Mouse (Mus musculus) 3134 (cell line): ENCODE measurements around the gene Gm20721.
"Not testable (repeated sequence)": the region's sequence is repeated elsewhere in the genome, so short reads cannot be mapped to it uniquely, and the experiment has no call there.

Experiments
- DNase-seq: peaks from one replicate; pipeline ENCODE4 v3.0.0-alpha.2; 2011; ENCODE audit warnings: low spot score; ENCODE audit not compliant: insufficient read length; ENCODE audit errors: extremely low read depth

Gene Gm20721

DNA sequence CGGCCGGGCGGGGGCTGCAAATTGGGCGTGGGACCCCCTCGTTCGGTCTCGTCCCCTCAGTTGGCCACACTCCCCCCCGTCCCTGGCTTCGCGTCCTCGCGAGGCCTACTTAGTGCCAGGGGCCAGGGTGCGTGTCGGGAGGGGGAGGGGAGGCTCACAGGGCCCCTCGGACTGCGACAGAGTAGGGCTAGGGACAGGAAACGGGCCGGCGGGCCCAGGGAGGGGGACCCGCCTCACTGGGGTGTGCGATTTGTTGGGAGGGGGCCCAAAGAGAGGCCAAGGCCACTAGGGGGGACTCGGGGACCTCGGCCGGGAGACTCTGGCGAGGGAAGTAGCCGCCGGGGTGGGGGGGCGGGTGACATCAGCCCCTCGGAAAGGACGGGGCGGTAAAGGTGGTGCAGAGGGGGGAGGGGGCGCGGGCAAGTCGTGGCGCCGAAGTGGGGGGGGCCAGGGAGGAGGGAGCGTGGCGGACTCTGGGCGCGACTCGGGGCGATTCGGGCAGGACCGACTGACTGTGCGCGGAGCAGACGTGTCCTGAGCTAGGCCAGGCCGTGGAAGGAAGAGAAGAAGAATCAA, 15.8 kb downstream of the Gm20721 start:
- peak; percentile 83 for DNase-seq

DNA sequence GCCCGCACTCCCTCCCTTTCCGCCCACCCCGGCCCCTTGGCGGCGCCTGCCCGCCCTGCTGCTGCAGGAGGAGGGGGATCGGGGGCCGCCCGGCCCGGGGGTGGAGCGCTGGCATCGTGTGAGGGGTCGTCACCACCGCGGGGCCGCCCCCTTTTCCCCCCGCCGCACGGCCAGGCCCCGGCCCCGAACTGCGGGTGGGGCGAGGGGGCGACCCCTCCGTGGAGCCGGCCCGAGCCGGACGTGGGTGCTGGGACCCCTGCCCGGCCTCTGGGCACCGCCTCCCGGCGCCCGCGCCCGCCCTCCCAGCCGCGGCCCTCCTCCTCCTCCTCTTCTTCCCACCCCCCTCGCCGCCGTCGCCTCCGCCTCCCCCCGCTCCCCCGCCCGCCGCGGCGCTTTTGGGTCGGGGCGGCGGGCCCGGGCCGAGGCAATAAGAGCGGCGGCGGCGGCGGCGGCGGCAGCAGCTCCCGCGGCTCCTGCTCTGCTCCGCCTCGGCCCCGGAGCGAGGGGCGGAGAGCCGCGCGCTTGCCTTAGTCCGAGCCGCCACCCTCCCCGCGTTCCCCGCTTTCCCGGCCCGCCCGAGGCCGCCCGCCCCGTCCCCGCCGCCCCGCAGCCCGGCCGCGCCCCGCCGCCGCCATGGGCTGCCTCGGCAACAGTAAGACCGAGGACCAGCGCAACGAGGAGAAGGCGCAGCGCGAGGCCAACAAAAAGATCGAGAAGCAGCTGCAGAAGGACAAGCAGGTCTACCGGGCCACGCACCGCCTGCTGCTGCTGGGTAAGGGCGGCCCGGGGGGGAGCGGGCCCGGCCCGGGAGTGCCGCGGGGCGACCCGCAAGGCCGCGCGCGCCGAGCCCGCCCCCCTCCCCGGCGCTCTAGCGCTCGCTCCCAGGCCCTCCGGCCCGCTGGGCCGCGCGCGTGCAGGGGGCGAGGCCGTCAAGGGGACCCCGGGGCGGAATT, 16.6 kb downstream of the Gm20721 start:
- peak; percentile 88 for DNase-seq

DNA sequence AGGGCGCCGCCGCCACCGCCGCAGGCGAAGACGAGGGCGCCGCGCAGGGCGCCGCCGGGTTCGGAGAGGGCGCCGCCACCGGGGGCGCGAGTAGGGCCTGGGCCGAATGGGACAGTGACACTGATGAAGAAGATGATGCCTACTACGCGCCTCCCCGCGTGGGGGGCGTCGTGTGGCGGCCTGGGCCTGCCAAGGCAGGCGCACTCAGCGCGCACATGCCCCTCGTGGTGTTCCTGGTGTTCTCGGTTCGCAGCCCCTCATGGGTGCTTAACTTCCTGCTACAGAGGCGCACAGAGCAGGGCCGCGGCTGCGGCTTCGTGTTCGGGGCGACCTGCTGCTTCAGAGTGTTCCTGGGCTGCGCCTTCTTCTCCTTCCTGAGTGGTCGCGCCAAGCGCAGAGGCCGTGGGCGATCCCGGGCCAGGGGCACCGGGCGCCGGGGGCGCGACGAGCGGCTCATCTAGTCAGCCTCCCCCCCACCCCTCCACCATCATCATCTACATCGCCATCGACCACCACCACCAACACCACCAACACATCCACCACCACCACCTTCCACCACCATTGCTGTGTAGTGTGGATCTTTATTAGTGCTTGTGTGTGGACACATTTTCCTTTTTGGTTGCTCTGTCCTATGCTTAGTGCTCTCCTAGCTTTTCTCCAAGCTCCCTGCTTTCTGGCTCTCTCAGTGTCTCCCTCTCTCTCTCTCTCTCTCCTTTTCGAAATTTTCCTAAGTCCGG, 17.4 kb downstream of the Gm20721 start:
- DNase-seq, result peak; percentile 79

DNA sequence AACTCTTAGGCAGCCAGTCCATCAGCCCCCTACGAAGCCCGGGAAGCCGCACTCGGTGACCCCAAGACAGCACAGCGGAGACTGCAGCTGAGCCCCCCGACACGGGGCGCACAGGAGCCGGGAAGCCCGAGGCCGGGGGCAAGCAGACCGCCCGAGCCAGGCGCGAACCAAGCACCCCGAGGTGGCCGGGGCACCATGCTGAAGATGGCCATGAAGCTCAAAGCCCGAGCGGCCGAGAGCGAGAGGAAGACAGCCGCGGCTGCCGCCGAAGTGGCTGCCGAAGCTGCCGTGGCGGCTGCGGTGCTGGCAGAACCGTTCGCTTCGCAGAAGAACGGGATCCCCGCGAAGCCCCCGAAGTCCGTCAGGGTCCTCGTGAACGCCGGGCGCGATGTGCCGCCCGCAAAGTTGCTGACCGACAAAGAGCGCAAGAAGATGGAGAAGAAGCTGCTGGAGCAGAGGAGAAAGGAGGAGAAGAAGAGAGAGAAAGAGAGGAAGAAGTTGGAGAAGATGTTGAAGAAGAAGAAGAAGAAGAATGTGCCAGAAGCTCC, 18.1 kb downstream of the Gm20721 start:
- DNase-seq, result peak; percentile 72

DNA sequence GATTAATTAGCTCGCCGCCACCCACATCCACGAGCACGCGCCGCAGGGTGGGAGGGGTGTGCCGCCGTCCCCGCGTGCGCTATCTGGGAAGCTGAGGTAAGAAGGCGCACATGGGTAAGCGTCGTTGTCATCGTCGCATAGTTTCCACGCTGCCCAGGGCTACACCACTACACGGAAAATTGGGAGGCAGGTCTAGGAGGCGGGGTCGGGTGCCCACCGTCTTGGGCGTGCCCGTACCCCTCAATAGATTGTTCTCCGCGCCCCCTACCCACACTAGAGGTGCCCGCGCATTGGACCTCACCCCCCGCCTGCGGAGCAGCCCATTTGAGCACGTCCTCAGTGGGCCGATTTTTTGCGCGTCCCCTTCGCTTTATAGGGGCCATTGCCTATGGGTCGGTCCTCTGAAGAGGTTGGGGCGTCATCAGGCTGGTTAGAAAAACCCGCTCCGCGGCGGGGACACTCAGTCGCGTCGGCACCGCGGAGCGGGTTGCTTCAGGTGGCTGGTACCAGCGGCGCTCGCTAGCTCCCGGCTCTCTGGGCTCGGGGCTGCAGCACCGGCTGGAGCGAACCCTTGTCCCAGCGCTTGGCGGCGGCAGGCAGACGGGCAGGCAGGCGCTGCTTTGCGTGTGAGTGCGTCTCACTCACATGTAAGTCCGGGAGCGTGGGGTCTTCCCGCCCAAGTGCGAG, 19.1 kb downstream of the Gm20721 start:
- DNase-seq, result peak; percentile 96

DNA sequence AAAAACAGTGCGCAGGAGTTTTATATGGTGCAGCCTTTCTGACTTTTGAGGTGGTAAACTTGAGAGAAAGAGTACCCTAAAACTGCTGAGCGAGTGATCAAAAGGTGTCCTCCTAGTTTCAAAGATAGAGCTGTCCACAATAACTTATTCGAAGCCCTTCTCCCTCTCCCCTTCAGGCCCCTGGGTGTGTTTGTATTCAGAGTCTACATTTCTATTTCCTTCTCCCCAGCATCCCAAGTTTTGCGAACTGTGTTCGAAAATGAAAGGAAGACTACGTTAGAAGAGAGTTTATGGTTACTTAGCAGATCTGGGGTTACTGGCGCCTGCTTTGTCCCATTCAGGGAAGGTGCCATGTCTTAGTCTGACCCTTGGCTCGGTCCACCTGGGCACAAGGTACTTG, 20.0 kb downstream of the Gm20721 start:
- no peak for DNase-seq

DNA sequence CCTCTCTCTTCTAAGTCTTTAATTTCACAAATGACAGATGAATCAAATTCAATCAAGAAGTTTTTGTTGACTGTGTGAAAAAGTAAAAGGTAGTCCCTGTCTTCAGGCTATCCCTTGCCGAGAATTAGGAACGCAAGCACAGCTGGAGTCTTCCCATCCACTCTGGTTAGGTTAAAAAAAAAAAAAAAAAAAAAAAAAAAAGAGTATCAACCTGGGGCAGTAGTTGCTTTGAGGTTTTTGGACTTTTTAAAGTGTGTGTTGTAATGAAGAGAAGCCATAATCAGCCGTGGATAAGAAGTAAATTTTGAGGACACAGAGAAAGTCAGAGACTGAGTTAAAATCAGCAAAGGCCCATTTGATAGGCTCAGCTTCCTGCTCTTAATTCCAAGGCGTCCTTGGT, 20.5 kb downstream of the Gm20721 start:
- DNase-seq, result no peak

DNA sequence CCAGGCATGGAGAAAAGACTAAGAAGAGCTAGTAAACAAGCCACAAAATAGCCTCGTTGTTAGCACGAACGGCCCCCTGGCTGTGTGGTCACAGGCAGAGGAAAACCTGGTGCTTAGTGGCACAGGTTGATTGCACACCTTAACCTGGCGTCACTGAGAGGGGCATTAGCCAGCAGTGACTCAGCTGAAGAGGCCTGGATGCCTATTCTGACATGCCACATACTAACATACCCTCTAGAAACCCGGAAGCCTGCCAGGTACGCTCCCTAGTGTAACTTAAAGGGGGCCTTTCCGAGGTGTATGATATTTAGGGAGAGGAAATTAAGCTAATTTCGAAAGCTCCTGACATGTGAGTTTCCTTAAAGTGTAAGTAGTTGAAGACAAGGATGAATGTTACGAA, 29.9 kb downstream of the Gm20721 start:
- no peak for DNase-seq

DNA sequence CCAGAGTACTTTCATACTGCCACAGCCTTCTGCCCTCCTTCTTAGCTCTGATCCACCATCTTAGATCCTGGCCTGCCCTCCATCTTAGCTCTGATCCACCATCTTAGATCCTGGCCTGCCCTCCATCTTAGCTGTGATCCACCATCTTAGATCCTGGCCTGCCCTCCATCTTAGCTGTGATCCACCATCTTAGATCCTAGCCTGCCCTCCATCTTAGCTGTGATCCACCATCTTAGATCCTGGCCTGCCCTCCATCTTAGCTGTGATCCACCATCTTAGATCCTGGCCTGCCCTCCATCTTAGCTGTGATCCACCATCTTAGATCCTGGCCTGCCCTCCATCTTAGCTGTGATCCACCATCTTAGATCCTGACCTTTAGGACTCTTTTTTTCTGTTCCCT, 31.1 kb downstream of the Gm20721 start:
- not testable (repeated sequence) for DNase-seq

DNA sequence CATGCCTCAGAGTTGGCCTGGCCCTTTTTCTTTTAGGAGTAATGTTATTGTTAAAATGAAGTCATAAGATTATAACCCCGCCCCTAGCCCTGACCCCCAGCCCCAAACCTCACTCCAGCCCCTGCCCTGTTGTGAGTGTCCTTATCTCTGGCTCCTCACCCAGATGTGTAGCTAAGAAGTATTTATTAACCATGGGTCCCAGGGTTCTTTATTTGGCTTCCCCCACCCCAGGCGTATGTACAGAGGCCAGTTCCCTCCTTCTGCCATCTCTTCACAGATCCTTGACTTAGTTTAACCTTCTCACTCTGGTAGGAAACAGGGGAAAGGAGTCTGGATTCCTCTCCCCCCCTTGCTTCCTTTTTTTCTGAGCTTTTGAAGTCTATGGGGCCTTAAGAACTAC, 33.9 kb downstream of the Gm20721 start:
- no peak for DNase-seq

DNA sequence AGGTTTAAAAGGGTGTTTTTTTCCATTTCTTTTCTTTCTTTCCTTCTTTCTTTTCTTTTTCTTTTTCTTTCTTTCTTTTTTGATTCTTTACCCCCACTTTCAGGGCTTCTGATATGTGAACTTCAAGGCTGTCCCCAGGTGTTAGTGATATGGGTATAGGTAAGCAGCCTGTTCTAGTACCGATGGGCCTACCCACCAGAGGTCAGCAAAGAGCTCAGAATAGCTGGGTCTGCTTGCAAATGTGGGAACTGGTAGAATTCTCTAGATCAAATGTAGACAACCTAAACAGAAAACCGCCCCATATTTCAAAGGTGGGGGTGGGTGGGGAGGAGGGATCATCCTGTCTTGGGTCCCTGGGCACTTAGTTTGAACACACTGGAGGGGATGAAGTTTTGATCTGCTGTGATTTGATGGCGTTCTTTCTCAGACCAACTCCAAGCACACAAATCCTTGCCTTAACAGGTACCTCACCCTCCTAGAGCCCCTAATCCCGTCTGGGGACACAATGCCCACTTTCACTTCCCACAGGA, 34.3 kb downstream of the Gm20721 start:
- no peak for DNase-seq

DNA sequence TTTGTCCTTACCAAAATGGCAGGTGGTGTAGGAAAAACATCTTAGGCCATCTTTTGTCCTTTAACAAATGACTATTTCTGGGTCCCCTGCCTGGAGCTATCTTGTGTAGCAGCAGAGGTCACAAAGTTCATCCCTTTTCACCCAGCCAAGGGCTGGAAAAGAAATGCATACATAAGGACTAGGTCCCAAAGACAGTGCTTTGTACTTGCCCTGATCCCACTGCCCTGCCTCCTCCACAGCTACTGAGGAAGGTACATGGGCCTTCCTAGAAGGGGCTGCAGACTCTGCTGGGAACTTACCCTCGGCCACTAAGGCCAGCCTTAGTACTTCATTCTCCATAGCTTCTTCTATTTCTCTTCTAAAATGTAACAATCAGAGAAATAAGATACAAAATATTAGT, 34.9 kb downstream of the Gm20721 start:
- no peak for DNase-seq

DNA sequence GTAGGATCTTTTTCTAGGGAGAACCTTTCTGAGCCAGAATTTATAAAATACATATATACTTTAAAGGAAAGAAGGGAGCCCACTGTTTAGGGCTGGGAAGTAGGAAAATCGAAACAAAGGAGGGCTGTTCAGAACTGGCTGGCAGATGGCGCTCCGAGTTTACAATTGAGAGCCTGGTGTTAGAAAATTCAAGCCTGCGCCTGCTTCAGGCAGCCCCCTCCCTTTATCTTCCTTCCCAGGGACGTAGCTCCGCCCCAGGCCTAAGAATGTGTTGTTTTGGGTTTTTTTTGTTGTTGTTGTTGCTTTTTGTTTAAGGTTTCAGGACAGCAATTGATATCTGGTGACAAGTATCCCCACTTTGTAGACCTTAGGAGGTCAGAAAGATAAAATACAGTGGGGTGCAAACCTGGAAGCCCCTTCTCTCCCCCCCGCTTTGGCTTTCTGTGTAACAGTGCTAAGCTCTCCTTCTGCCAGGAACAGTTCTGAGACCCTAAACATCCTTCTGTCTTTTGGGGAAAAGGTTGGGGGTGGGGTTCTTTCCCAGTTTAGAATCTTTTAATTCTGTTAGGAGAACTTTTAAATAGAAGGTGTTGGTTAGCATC, 35.5 kb downstream of the Gm20721 start:
- DNase-seq, result no peak

DNA sequence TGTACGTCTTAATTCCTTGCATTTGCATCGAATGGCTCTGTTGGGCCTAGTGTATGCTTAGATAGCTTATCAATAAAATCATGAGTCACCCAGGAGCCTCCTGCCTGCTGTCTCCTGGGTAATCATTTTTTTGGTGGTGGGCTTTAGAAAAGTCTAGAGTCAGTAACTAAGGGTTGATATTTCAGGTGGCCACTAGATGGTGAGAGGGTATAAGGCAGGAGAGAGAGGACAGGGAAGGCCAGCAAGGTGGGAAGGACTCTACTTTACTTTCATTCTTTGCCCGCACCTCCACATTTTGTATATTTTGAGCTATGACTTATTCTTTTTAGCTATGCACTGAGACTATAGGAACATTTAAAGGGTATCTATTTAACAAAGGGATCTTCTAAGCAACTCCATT, 38.6 kb downstream of the Gm20721 start:
- no peak for DNase-seq

DNA sequence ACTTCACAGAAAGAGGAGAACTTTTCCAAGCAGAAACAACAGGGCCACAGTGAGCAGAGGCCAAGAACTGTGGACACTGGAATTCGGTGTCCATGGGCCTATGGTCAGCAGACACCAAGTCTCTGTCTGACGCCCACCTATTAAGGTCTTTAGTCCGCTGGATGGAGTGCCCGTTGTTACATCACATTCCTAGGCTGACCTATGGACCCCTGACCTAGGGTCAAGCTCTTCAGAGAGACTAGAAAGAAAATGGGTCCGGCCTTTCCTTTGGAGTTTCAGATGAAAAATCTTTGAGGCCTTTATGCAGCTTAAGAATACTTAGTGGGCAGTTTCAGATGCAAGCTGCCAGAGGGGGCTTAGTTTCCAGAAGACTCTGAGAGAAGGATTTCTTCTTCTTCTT, 40.9 kb downstream of the Gm20721 start:
- no peak for DNase-seq

DNA sequence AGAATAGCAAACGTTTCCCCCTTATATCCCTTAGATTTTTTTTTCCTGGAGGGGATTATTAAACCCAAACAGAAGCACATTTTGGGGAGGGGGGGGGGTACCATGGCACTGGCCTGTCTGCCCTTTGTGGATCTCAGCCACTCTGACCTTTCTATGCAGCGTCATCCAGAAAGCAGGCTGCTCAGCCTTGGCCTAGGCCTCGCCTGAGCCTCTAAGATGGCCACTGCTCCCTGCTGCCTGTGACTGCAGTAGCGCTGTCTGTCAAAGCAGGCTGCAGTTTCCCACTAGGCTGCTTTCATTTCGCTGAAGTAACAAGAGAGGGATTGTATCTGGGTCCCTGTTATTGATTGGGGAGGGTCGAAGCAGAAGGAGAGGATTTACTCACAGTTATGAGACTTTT, 44.0 kb downstream of the Gm20721 start:
- no peak for DNase-seq

DNA sequence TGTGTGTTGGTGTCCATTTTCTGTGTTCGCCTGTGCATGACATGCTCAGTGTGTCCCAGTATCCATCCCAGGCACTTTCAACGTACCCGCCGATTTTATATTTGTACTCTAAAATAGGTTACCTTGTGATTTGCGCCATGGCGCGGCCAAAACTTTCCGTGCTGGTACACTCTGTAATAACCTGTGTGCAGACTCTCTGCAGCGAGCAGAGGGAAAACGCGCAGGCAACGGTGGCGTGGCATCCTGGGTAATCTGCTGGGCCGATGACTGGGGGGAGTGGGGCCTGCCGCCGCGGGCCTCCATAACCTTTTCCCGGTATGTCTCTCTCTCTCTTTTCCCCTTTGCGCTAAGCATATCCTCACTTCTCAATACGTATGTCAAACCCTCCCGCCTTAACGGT, 45.8 kb downstream of the Gm20721 start:
- no peak for DNase-seq

DNA sequence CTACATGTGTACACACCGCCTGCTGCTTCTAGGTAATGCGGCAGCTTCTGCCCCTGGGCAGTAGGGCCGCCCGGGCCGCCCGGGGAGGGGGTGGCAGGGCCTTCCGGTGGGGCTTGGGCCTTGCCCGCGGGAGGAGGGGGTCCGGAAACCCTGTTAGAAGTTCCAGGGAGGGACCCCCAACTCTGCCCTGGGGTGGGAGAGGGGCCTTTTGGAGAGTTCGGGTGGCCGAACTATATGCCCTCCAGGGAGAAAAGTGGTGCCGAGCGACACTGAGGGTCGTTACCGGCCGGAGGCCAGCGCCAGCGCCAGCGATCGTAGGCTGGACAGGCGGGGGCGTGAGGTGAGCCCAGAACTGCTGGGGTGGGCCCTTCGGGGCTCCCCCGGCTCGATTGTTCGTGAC, 46.3 kb downstream of the Gm20721 start:
- DNase-seq, result no peak

DNA sequence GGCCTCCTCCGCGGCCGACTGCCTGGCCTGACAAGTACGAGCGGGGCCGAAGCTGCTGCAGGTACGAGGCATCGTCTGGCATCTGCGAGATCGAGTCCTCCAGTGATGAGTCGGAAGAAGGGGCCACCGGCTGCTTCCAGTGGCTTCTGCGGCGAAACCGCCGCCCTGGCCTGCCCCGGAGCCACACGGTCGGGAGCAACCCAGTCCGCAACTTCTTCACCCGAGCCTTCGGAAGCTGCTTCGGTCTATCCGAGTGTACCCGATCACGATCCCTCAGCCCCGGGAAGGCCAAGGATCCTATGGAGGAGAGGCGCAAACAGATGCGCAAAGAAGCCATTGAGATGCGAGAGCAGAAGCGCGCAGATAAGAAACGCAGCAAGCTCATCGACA, 46.7 kb downstream of the Gm20721 start:
- DNase-seq, result no peak

DNA sequence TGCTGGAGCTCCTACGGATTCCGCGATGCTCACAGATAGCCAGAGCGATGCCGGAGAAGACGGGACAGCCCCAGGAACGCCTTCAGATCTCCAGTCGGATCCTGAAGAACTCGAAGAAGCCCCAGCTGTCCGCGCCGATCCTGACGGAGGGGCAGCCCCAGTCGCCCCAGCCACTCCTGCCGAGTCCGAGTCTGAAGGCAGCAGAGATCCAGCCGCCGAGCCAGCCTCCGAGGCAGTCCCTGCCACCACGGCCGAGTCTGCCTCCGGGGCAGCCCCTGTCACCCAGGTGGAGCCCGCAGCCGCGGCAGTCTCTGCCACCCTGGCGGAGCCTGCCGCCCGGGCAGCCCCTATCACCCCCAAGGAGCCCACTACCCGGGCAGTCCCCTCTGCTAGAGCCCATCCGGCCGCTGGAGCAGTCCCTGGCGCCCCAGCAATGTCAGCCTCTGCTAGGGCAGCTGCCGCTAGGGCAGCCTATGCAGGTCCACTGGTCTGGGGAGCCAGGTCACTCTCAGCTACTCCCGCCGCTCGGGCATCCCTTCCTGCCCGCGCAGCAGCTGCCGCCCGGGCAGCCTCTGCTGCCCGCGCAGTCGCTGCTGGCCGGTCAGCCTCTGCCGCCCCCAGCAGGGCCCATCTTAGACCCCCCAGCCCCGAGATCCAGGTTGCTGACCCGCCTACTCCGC, 47.3 kb downstream of the Gm20721 start:
- no peak for DNase-seq
